Mouse (Mus musculus) retina, postnatal 7 days (tissue): ENCODE data around the gene Olfr177.

ENCODE experiments used
- DNase-seq: peaks from one replicate; pipeline ENCODE4 v3.0.0-alpha.2; 2012; ENCODE audit warnings: low read depth, low spot score

Olfr177 gene

DNA sequence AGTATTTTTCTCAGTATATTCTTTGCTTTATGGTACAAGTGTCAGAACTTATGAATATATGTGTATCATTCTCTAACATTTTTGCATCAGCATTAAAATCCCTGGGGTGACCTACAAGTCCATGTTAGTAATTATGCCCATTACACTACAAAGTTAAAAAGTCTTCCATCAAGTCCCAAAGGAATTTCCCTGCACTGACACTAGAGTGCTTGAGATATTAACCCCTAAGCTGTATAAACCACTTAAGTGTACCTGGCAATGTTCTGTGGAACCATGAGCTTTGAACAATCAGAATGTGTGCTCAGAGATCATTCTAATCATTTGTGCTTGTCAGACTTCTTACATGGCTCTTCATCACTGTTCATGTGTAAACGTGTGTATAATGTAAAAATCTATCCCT, at the start of gene Olfr177:
Gene Olfr177 (minus strand): TSS at position 101 of the 400 bp plus-strand sequence.
- DNase-seq, result no peak

DNA sequence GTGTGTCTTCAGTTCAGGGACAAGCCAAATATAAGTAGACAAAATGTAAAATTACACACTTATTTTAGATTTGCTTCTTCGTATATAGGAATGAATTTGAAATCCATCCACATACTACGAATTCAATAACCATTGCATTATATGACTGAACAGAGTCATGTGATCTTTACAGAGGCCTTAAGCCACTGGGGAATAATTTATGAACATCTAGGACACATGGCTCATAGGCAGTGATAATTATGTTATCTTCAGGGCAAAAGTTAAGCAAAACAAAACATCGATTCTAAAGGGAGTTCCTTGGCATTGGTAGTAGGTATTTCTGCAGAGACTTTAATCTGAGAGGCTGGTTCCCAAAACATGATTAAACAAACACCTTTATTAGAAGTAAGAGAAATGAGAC, 17.4 kb upstream of the Olfr177 start, which contains the start of gene Olfr178:
Gene Olfr178 (minus strand): TSS at position 101 of the 400 bp plus-strand sequence.
- DNase-seq, result no peak

GRCm38 (mm10) chr16:58884416-58884815, 9.8 kb upstream of the Olfr177 start:
- DNase-seq, result no peak

DNA sequence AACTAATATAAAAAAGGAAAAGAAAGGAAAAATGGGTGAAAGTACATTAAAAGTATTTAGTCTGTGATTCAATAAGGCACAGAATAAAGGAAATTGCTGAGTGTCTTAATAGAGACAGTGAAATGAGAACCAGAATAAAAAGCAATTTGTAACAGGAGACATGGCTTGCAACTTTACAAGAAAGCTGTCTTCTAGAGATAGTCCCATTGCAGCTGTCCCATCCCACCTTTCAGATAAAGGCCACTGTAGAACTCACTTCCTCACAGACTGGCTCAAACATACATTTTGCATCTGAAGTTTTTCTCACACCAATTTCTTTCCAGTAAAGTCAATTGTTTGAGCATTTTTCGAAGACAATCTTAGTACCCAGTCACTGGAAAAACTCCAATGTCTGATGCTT, 13.1 kb downstream of the Olfr177 start:
- no peak for DNase-seq

GRCm38 (mm10) chr16:58860032-58860737, 14.4 kb downstream of the Olfr177 start:
- no peak for DNase-seq

DNA sequence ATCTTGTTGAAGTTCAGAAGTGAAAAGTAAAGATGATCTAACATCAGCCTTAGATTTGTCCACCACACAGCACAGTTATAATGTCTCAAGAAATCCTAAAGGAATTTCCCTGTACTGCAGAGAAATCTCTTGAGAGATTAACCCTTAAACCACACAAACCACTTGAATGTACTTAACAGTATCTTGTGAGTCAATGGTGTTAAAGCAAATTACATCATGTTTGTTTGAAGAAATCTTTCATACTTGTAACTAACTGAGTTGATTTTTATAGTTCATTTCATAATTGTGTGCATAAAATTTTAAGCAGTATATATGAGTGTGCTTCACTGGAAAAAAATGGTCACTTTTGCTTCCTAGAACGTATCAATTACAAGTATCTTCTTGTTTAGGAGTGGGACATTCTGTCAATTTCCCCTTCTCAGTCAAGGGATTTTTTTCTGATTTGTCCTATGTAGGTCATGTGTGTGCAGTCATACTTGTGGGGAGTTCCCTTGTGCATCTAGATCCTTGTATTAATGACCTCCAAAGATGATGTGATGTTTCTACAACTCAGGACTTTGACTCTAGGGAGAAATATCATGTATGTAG, 47.7 kb downstream of the Olfr177 start, which contains the start of gene Olfr175-ps1:
Gene Olfr175-ps1 (minus strand): TSS at position 51 of the 588 bp plus-strand sequence.
- no peak for DNase-seq
